Mouse (Mus musculus): ENCODE data around the gene Nol4l. TPM values are rescaled to one million over a fixed set of nuclear protein-coding genes. Genes with fewer than 3 reads are reported as not detected.
"Not testable (repeated sequence)": the region's sequence is repeated elsewhere in the genome, so short reads cannot be mapped to it uniquely, and the experiment has no call there.

Gene Nol4l
- polyA plus RNA-seq, 1 experiment from 2014 or later = 11.0 TPM

GRCm38 (mm10) chr2:153509211-153510029 is 20.4 kb downstream of the Nol4l start:
- no peak for ATAC-seq (ENCODE audit: extremely low read depth, insufficient number of reproducible peaks, low FRiP score, low TSS enrichment)
- Histone ChIP-seq H3K4me3 (no peak overlapping the region), H3K4me2 (peak overlapping the region; percentile 34), H3K4me1 (peaks cover 44% of the 10 kb centered on the region), H3K9ac (peak overlapping the region; percentile 54), H3K36me3 (no peaks in the 10 kb centered on the region), H3K9me3 (no peaks in the 10 kb centered on the region), H3K27me3 (replicated peaks) (no peaks in the 10 kb centered on the region), H3K27ac (replicated peaks) (peak overlapping the region; percentile 59)
- WGBS = 18% methylated on average over 18 of the region's 18 CpGs

- Histone ChIP-seq H3K36me3 (no peaks in the 10 kb centered on the region), H3K27me3 (replicated peaks) (no peaks in the 10 kb centered on the region), H3K4me2 (no peak overlapping the region), H3K4me3 (no peak overlapping the region), H3K4me1 (peaks cover 44% of the 10 kb centered on the region), H3K27ac (replicated peaks) (peak overlapping the region; percentile 59; the same call in 1 of the 2 replicates), H3K9me3 (no peaks in the 10 kb centered on the region), H3K9ac (no peak overlapping the region)
- WGBS = 62% methylated on average over 3 of the region's 3 CpGs
- ATAC-seq (ENCODE audit: extremely low read depth, insufficient number of reproducible peaks, low FRiP score, low TSS enrichment) = no peak
These were observed 21.4 kb downstream of the Nol4l start for GRCm38 (mm10) chr2:153508405-153508804.

DNA sequence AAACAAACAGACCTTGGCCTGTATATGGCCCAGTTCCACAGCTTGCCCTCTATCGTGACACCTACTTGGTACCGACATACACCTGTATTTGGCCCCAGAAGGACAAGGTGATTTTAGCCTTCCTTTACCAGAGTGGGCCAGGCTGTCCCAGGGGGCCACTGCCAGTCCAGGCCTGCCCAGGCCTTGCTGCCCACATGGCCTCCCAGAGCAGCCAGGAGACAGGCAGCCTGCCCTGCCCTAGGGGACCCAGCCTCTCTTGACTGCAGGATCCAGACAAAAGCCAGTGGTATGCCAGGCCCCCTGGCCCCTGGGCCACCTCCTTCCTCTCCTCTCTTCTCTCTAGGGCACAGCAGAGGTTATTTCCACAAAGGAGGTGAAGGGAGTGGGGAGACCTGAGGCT is 21.8 kb downstream of the Nol4l start:
- no peaks in the 10 kb centered on the region for H3K9me3 ChIP-seq
- H3K4me2 ChIP-seq = no peak overlapping the region
- no peak overlapping the region for H3K4me3 ChIP-seq
- H3K9ac ChIP-seq = no peak overlapping the region
- no peaks in the 10 kb centered on the region for H3K36me3 ChIP-seq
- no peak overlapping the region for H3K27ac ChIP-seq (replicated peaks)
- H3K4me1 ChIP-seq = peaks cover 42% of the 10 kb centered on the region
- no peak for ATAC-seq (ENCODE audit: extremely low read depth, insufficient number of reproducible peaks, low FRiP score, low TSS enrichment)
- WGBS = 98% methylated on average over 2 of the region's 2 CpGs
- no peaks in the 10 kb centered on the region for H3K27me3 ChIP-seq (replicated peaks)

- H3K36me3 ChIP-seq = no peaks in the 10 kb centered on the region
These were observed 23.4 kb downstream of the Nol4l start for GRCm38 (mm10) chr2:153506385-153506784.

GRCm38 (mm10) chr2:153499154-153499553 is 30.6 kb downstream of the Nol4l start:
- 0 out of 2 replicates have a peak, but pooled peaks cover 4% of the 10 kb centered on the region for H3K9me3 ChIP-seq
- 49% methylated on average over 4 of the region's 4 CpGs for WGBS
- H3K4me2 ChIP-seq = no peak overlapping the region
- no peaks in the 10 kb centered on the region for H3K27me3 ChIP-seq (replicated peaks)
- no peak overlapping the region for H3K27ac ChIP-seq (replicated peaks)
- H3K4me3 ChIP-seq = no peak overlapping the region
- ATAC-seq (ENCODE audit: extremely low read depth, insufficient number of reproducible peaks, low FRiP score, low TSS enrichment) = no peak
- H3K4me1 ChIP-seq = peaks cover 39% of the 10 kb centered on the region
- no peaks in the 10 kb centered on the region for H3K36me3 ChIP-seq
- no peak overlapping the region for H3K9ac ChIP-seq

More at GRCm38 (mm10) chr2:153506385-153506784, 23.4 kb downstream of the Nol4l start:
- Histone ChIP-seq H3K4me1 (peaks cover 27% of the 10 kb centered on the region), H3K4me3 (no peak overlapping the region), H3K4me2 (no peak overlapping the region), H3K9me3 (0 out of 2 replicates have a peak, but pooled peaks cover 4% of the 10 kb centered on the region), H3K9ac (no peak overlapping the region), H3K27me3 (replicated peaks) (no peaks in the 10 kb centered on the region), H3K27ac (replicated peaks) (no peak overlapping the region)
- WGBS = 75% methylated on average over 5 of the region's 5 CpGs
- ATAC-seq (ENCODE audit: extremely low read depth, insufficient number of reproducible peaks, low FRiP score, low TSS enrichment) = no peak

DNA sequence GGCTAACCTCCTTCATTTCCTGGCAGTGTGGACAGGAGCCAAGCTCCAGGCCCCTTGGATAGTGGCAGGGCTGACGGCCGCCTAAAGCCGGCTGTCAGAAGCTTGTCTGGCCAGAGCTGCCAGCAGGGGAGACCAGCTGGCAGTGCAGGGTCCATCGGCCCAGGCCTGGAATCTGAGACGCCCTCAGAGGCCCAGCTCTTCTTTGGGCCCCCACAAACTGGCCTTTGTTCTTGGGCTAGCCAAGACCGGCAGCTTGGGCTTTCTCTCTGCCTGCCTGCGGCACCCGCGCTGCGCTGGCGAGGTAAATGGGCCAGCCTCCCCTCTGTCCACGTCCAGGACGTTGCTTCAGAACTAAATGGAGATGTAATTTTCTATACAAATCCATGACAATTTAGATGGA is 32.9 kb downstream of the Nol4l start:
- no peaks in the 10 kb centered on the region for H3K36me3 ChIP-seq
- H3K4me3 ChIP-seq = no peak overlapping the region
- no peak for ATAC-seq (ENCODE audit: extremely low read depth, insufficient number of reproducible peaks, low FRiP score, low TSS enrichment)
- H3K4me2 ChIP-seq = no peak overlapping the region
- H3K27ac ChIP-seq (replicated peaks) = peak overlapping the region; percentile 96; the same call in 1 of the 2 replicates
- WGBS = 56% methylated on average over 13 of the region's 13 CpGs
- peaks cover 56% of the 10 kb centered on the region for H3K4me1 ChIP-seq
- peak overlapping the region; percentile 63 for H3K9ac ChIP-seq
- 0 out of 2 replicates have a peak, but pooled peaks cover 4% of the 10 kb centered on the region for H3K9me3 ChIP-seq
- peaks cover 2% of the 10 kb centered on the region; the same call in 1 of the 2 replicates for H3K27me3 ChIP-seq (replicated peaks)

DNA sequence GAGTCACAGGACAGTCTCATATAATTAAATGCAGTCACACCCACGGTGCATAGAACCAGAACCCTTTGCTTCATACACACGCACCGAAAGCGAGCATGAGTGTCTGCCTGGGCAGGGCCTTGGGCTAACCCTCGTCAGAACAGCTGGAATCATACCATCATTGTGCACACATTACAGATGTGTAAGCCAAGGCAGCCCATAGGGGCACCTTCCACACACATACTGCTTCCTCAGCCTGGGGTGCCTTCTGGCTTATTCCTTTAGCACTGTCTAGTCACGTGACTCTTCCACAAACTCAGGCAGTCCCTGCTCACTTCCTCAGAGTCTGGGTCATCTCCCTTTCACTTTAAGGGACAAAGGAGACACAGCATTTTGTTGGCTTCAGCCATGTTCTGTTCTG is 33.5 kb downstream of the Nol4l start:
- WGBS = 75% methylated on average over 6 of the region's 6 CpGs
- Histone ChIP-seq H3K36me3 (no peaks in the 10 kb centered on the region), H3K9me3 (no peaks in the 10 kb centered on the region), H3K4me3 (no peak overlapping the region), H3K4me2 (no peak overlapping the region), H3K4me1 (peaks cover 62% of the 10 kb centered on the region), H3K9ac (0 out of 2 replicates have a peak overlapping the region, but pooled peaks have one; percentile 10), H3K27me3 (replicated peaks) (peaks cover 7% of the 10 kb centered on the region; the same call in 1 of the 2 replicates), H3K27ac (replicated peaks) (peak overlapping the region; percentile 96)
- no peak for ATAC-seq (ENCODE audit: extremely low read depth, insufficient number of reproducible peaks, low FRiP score, low TSS enrichment)

GRCm38 (mm10) chr2:153495818-153496217 is 34.0 kb downstream of the Nol4l start:
- WGBS = 56% methylated on average over 4 of the region's 4 CpGs

GRCm38 (mm10) chr2:153495391-153495790 is 34.4 kb downstream of the Nol4l start:
- peak overlapping the region; percentile 96 for H3K27ac ChIP-seq (replicated peaks)

More at GRCm38 (mm10) chr2:153495818-153496217, 34.0 kb downstream of the Nol4l start:
- Histone ChIP-seq H3K27ac (replicated peaks) (peak overlapping the region; percentile 96), H3K9ac (0 out of 2 replicates have a peak overlapping the region, but pooled peaks have one; percentile 10), H3K9me3 (no peaks in the 10 kb centered on the region), H3K4me2 (no peak overlapping the region), H3K27me3 (replicated peaks) (peaks cover 8% of the 10 kb centered on the region; the same call in 1 of the 2 replicates), H3K4me1 (peaks cover 67% of the 10 kb centered on the region), H3K36me3 (no peaks in the 10 kb centered on the region), H3K4me3 (no peak overlapping the region)
- ATAC-seq (ENCODE audit: extremely low read depth, insufficient number of reproducible peaks, low FRiP score, low TSS enrichment) = no peak

GRCm38 (mm10) chr2:153494293-153494811 is 35.4 kb downstream of the Nol4l start:
- 3% methylated on average over 9 of the region's 9 CpGs for WGBS
- peak; percentile 33; the same call in 1 of the 2 replicates for ATAC-seq (ENCODE audit: extremely low read depth, insufficient number of reproducible peaks, low FRiP score, low TSS enrichment)
- Histone ChIP-seq H3K9ac (peak overlapping the region; percentile 92), H3K4me2 (peak overlapping the region; percentile 98), H3K36me3 (no peaks in the 10 kb centered on the region), H3K4me3 (peak overlapping the region; percentile 74), H3K4me1 (peaks cover 71% of the 10 kb centered on the region), H3K9me3 (no peaks in the 10 kb centered on the region), H3K27me3 (replicated peaks) (peaks cover 8% of the 10 kb centered on the region; the same call in 1 of the 2 replicates), H3K27ac (replicated peaks) (peak overlapping the region; percentile 96)

More at GRCm38 (mm10) chr2:153495391-153495790, 34.4 kb downstream of the Nol4l start:
- Histone ChIP-seq H3K4me1 (peaks cover 71% of the 10 kb centered on the region), H3K9ac (0 out of 2 replicates have a peak overlapping the region, but pooled peaks have one; percentile 10)
- not testable (repeated sequence) for ATAC-seq (ENCODE audit: extremely low read depth, insufficient number of reproducible peaks, low FRiP score, low TSS enrichment); H3K4me3 ChIP-seq; H3K9me3 ChIP-seq; H3K4me2 ChIP-seq; H3K36me3 ChIP-seq; H3K27me3 ChIP-seq (replicated peaks)
- WGBS = 73% methylated on average over 4 of the region's 4 CpGs

- peak overlapping the region; percentile 92 for H3K9ac ChIP-seq
- H3K9me3 ChIP-seq = no peaks in the 10 kb centered on the region
- ATAC-seq (ENCODE audit: extremely low read depth, insufficient number of reproducible peaks, low FRiP score, low TSS enrichment) = peak; percentile 44; the same call in 1 of the 2 replicates
- no peaks in the 10 kb centered on the region for H3K36me3 ChIP-seq
- peak overlapping the region; percentile 96 for H3K27ac ChIP-seq (replicated peaks)
- H3K4me2 ChIP-seq = peak overlapping the region; percentile 98
- WGBS = 6% methylated on average over 6 of the region's 6 CpGs
- H3K27me3 ChIP-seq (replicated peaks) = peaks cover 8% of the 10 kb centered on the region; the same call in 1 of the 2 replicates
- peak overlapping the region; percentile 74 for H3K4me3 ChIP-seq
- peaks cover 71% of the 10 kb centered on the region for H3K4me1 ChIP-seq
These were observed 35.9 kb downstream of the Nol4l start for GRCm38 (mm10) chr2:153493781-153494292.

All from heart, embryonic 13.5 days (tissue).